Mouse (Mus musculus): ENCODE results near the gene Sds.
A peak's percentile ranks its signal among the peaks of the same experiment; 100 is the strongest.

- TF ChIP-seq CTCF (conservative IDR thresholded peaks at IDR 0.05; ENCODE audit: low read length) = peak; percentile 99
- TF ChIP-seq POU5F1 (IDR thresholded peaks at IDR 0.05; ENCODE audit: borderline replicate concordance, low read length) = no peak
- TF ChIP-seq NANOG (IDR thresholded peaks at IDR 0.05; ENCODE audit: borderline replicate concordance, low read length) = no peak
These were observed 11.3 kb upstream of the Sds start for GRCm38 (mm10) chr5:120465062-120465461.

All from E14TG2a.4 (cell line).